Mouse (Mus musculus) small intestine, adult 2 months (tissue): ENCODE data around the gene Arhgap29. TPM values are rescaled to one million over a fixed set of nuclear protein-coding genes. Genes with fewer than 3 reads are reported as not detected.

ENCODE experiments used
- H3K27ac ChIP-seq: fragments of 200-500 bp; 2 replicates; pipeline ENCODE4 v1.5.1; 2012; ENCODE audit warnings: low read depth, low read length, control low read depth, inconsistent platforms; ENCODE audit not compliant: insufficient read depth
- H3K27me3 ChIP-seq: fragments of 200-500 bp; 2 replicates; pipeline ENCODE4 v1.6.1; 2012; ENCODE audit warnings: mild to moderate bottlenecking, moderate library complexity, low read length, inconsistent platforms; ENCODE audit not compliant: control insufficient read depth, insufficient read depth
- H3K36me3 ChIP-seq: fragments of 200-500 bp; 2 replicates; pipeline ENCODE4 v1.6.1; 2012; ENCODE audit warnings: mild to moderate bottlenecking, low read length, control low read depth, inconsistent platforms; ENCODE audit not compliant: control insufficient read depth, insufficient read depth
- H3K4me1 ChIP-seq: fragments of 200-500 bp; 2 replicates; pipeline ENCODE4 v1.6.1; 2012; ENCODE audit warnings: low read length, inconsistent platforms, mixed read lengths; ENCODE audit not compliant: control insufficient read depth, insufficient read depth, insufficient read length
- H3K4me3 ChIP-seq: fragments of 200-500 bp; 2 replicates; pipeline ENCODE4 v1.5.1; 2012; ENCODE audit warnings: low read depth, mild to moderate bottlenecking, control low read depth, inconsistent platforms, low read length, moderate library complexity
- CTCF ChIP-seq: fragments of 200-500 bp; IDR thresholded peaks from 2 replicates; pipeline ENCODE4 v1.5.1; 2012; ENCODE audit warnings: low read depth, mild to moderate bottlenecking, control low read depth, inconsistent platforms, low read length, moderate library complexity, mixed read lengths; ENCODE audit not compliant: insufficient replicate concordance, insufficient read length; ENCODE audit errors: extremely low read depth
- POLR2A ChIP-seq: fragments of 200-500 bp; IDR thresholded peaks from 2 replicates; pipeline ENCODE4 v1.6.1; 2012; ENCODE audit warnings: low read depth, mild to moderate bottlenecking, control low read depth, inconsistent platforms, low read length, moderate library complexity
- WGBS: fragments of 180-500 bp; shearing (Covaris S2); methylation state at CpG from one replicate; pipeline ENCODE4 v1.1.7; 2018; 5-methylcytosine and 5-hydroxymethylcytosine counted together
- polyA plus RNA-seq: library from polyadenylated mRNA; depleted of rRNA; stranded (reverse); fragments of >200 nt; gene quantifications from 2 replicates; pipeline ENCODE4 v1.2.3, GENCODE M21; 2012

The Arhgap29 gene
- polyA plus RNA-seq, 1 experiment, result 3.3 TPM

GRCm38 (mm10) chr3:121924768-121925486 lies 27.4 kb upstream of the Arhgap29 start:
- Histone ChIP-seq H3K4me3 (no peak overlapping the region), H3K4me1 (no peaks in the 10 kb centered on the region), H3K36me3 (no peaks in the 10 kb centered on the region), H3K27me3 (no peaks in the 10 kb centered on the region), H3K27ac (no peak overlapping the region)
- TF ChIP-seq POLR2A (no peak), CTCF (no peak)
- WGBS, result 61% methylated on average over 11 of the region's 11 CpGs

DNA sequence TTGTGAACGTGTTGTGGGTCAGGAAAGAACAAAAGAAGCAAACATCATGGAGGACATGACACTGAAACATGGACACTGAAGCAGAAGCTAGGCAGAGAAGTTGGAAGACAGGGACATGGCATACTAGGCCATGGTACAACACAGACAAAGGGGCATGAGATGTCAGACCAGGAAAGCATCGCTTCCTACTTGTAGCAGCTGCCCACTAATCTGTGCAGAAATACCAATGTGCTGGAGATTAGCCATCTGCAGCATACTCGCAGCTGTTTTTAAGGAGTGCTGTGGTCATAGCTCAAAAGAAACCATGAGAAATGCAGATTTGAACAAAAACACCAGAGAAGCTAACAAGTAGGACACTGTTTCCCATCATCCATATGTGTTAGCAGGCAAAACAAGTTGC lies 24.7 kb upstream of the Arhgap29 start:
- no peaks in the 10 kb centered on the region for H3K36me3 ChIP-seq
- TF ChIP-seq CTCF (no peak), POLR2A (no peak)
- no peak overlapping the region for H3K4me3 ChIP-seq
- WGBS, result 75% methylated on average over 3 of the region's 3 CpGs
- no peak overlapping the region for H3K27ac ChIP-seq
- H3K4me1 ChIP-seq, result no peaks in the 10 kb centered on the region
- no peaks in the 10 kb centered on the region for H3K27me3 ChIP-seq

- Histone ChIP-seq H3K27ac (no peak overlapping the region), H3K36me3 (no peaks in the 10 kb centered on the region), H3K4me1 (no peaks in the 10 kb centered on the region), H3K4me3 (no peak overlapping the region), H3K27me3 (no peaks in the 10 kb centered on the region)
- WGBS, result 85% methylated on average over 4 of the region's 4 CpGs
- TF ChIP-seq POLR2A (no peak), CTCF (no peak)
Observed at GRCm38 (mm10) chr3:121932815-121933214, 19.5 kb upstream of the Arhgap29 start.

DNA sequence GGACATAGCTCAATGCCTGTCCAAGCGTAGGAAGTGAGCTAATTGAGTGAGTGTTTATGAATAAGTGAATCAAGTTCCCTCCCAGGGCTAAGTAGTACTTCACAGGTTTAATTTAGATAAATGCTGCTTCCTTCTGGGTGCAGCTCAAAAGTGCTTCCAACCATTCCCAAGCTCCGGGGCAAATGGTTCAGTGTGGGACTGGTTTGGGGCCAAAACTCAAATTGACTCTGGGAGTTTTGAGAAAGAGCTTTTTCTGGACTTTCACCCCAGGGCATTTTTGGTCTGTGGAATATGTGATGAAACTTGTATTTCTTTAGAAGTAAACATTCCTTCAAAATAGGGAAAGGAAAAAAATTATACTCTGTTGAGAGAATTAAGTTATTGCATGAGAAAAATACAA lies 16.1 kb upstream of the Arhgap29 start:
- 64% methylated on average over 2 of the region's 2 CpGs for WGBS

DNA sequence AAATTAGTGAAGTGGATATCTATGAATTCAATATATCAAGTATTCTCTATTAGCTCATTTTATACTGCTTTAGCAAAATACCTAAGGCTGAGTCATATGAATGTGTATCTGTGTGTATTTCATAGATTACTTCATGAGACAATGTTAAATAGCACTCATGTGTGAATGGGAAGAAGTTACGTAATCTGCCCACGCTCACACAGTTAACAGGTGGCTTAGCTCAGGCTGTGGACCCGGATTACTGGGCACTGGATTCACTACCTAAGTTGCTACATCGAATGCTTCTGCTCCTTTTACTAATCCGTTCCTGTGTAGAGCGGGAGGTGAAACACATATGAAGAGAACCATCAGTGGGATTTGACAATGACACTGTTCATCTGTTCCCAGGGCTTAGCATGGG lies 15.3 kb upstream of the Arhgap29 start:
- 89% methylated on average over 6 of the region's 6 CpGs for WGBS
- Histone ChIP-seq H3K27me3 (no peaks in the 10 kb centered on the region), H3K4me1 (no peaks in the 10 kb centered on the region), H3K4me3 (no peak overlapping the region), H3K27ac (no peak overlapping the region), H3K36me3 (no peaks in the 10 kb centered on the region)
- no peak for TF ChIP-seq CTCF
- TF ChIP-seq POLR2A, result no peak

More for the DNA sequence above, 16.1 kb upstream of the Arhgap29 start:
- Histone ChIP-seq H3K4me3 (no peak overlapping the region), H3K27me3 (no peaks in the 10 kb centered on the region), H3K36me3 (no peaks in the 10 kb centered on the region), H3K27ac (no peak overlapping the region), H3K4me1 (no peaks in the 10 kb centered on the region)
- TF ChIP-seq CTCF, result no peak
- TF ChIP-seq POLR2A, result no peak

DNA sequence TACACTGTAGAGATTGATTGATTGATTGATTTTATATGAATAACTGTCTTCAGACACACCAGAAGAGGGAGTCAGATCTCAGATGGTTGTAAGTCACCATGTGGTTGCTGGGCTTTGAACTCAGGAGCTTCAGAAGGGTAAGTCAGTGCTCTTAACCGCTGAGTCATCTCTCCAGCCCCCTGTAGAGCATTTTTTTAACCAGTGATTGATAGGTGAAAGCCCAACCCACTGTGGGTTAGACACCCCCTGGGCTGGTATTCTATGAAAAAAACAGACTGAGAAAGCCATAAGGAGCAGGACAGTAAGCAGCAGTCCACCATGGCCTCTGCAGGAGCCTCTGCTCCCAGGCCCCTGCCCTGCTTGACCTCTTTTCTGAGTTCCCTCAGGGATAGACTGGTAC lies 12.7 kb upstream of the Arhgap29 start:
- no peaks in the 10 kb centered on the region for H3K27me3 ChIP-seq
- H3K4me3 ChIP-seq, result no peak overlapping the region
- 80% methylated on average over 1 of the region's 1 CpGs for WGBS
- no peaks in the 10 kb centered on the region for H3K36me3 ChIP-seq
- H3K27ac ChIP-seq, result no peak overlapping the region
- no peaks in the 10 kb centered on the region for H3K4me1 ChIP-seq
- TF ChIP-seq POLR2A (no peak), CTCF (no peak)

DNA sequence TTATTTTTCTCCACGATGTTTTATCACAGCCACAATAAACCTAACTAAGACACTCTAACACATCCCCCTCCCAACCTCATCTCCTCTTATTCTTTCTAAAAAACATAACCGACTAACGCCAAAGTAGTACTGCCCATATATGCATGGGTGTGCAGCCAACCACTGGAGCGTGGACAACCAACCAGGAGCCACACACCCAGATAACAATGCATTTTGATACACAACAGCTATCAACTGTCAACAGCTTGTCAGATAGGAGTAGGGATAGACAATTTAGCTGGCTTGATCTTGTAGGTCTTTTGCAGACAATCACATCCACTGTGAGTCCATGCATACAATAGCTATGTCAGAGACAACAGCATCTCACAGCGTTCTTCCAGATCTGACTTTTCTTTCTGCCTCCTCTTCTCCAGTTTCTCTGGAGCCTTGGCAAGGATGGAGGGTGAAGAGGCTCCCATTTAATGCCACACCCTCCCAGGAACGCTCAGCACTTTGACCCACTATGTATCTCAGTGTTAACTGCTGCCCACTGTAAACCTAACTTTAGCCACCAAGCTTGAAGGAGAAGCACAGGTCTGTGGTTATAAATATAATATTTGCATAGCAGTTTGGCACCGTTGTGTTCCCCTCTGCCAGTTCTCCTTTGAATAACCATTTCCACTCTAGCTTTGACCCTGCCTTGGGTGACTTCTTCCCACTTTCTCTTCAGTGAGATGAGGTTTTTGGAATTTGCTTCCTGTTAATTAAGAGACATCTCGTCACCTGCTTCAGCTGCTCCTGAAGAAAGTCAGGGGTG lies 12.0 kb upstream of the Arhgap29 start:
- Histone ChIP-seq H3K4me3 (no peak overlapping the region), H3K4me1 (no peaks in the 10 kb centered on the region), H3K27ac (no peak overlapping the region), H3K27me3 (no peaks in the 10 kb centered on the region), H3K36me3 (no peaks in the 10 kb centered on the region)
- whole genome bisulfite sequencing, result 64% methylated on average over 8 of the region's 8 CpGs
- TF ChIP-seq POLR2A (no peak), CTCF (no peak)
